Mouse (Mus musculus) neutrophil, adult 5-6 weeks (primary cell): ENCODE results near the gene Chn1. TPM values are rescaled to one million over a fixed set of nuclear protein-coding genes. Genes with fewer than 3 reads are reported as not detected.

Source experiments
- ATAC-seq: fragments of 151-379, 151-347 bp; 2 replicates; pipeline ENCODE4 v1.8.0; 2017; ENCODE audit warnings: mild to moderate bottlenecking, moderate TSS enrichment; ENCODE audit not compliant: insufficient number of reproducible peaks, poor library complexity, low FRiP score, severe bottlenecking; ENCODE audit errors: extremely low read depth
- total RNA-seq: library from RNA; stranded (forward); fragments of 200-1000 nt; gene quantifications from 2 replicates; pipeline ENCODE4 v1.2.3, GENCODE M21; 2017

The Chn1 gene
- total RNA-seq, 1 experiment from 2014 or later: not detected

- no peak for ATAC-seq
These were observed 201.6 kb downstream of the Chn1 start for GRCm38 (mm10) chr2:73573556-73573955.

- ATAC-seq: peak; percentile 42; the same call in 1 of the 2 replicates
These were observed 202.4 kb downstream of the Chn1 start for GRCm38 (mm10) chr2:73572539-73573372.

- ATAC-seq: no peak
These were observed 203.2 kb downstream of the Chn1 start for GRCm38 (mm10) chr2:73571901-73572300.

GRCm38 (mm10) chr2:73571304-73571703, 203.8 kb downstream of the Chn1 start:
- ATAC-seq: no peak

- ATAC-seq: peak; percentile 88
These were observed 208.0 kb downstream of the Chn1 start for GRCm38 (mm10) chr2:73566989-73567605.

GRCm38 (mm10) chr2:73566162-73566561, 209.0 kb downstream of the Chn1 start:
- ATAC-seq: no peak

- ATAC-seq: no peak
These were observed 211.5 kb downstream of the Chn1 start for GRCm38 (mm10) chr2:73563690-73564089.

GRCm38 (mm10) chr2:73562656-73563055, 212.5 kb downstream of the Chn1 start:
- no peak for ATAC-seq

GRCm38 (mm10) chr2:73561665-73562063, 213.5 kb downstream of the Chn1 start:
- ATAC-seq: peak; percentile 71

GRCm38 (mm10) chr2:73560899-73561664, 214.1 kb downstream of the Chn1 start:
- no peak for ATAC-seq

Other genes starting within 250 kb of the Chn1 start
- 104 and 109 TPM in 2 replicates for gene Wipf1, start 245.6 kb downstream of the Chn1 start, total RNA-seq
- gene Chrna1, start 195.0 kb downstream of the Chn1 start, total RNA-seq: not detected in 2 replicates
- gene Atf2, start 117.3 kb upstream of the Chn1 start, total RNA-seq: 80.4 and 82.3 TPM in 2 replicates
- gene Atp5g3, start 136.0 kb upstream of the Chn1 start, total RNA-seq: 55.2 and 70.3 TPM in 2 replicates